Mouse (Mus musculus): ENCODE results near the gene Ndufs8. TPM values are rescaled to one million over a fixed set of nuclear protein-coding genes. Genes with fewer than 3 reads are reported as not detected.
A peak's percentile ranks its signal among the peaks of the same experiment; 100 is the strongest.

Gene Ndufs8
- polyA plus RNA-seq, 1 experiment from 2014 or later: 264 TPM

GRCm38 (mm10) chr19:3928779-3929178 lies 16.2 kb upstream of the Ndufs8 start:
- H3K9ac ChIP-seq: no peak overlapping the region
- peaks cover 28% of the 10 kb centered on the region for H3K4me1 ChIP-seq (replicated peaks)
- H3K4me2 ChIP-seq: no peak overlapping the region
- H3K27me3 ChIP-seq: no peaks in the 10 kb centered on the region
- ATAC-seq (ENCODE audit: low FRiP score): no peak
- WGBS: 71% methylated on average over 4 of the region's 4 CpGs
- H3K4me3 ChIP-seq: no peak overlapping the region
- H3K36me3 ChIP-seq: no peaks in the 10 kb centered on the region
- no peaks in the 10 kb centered on the region for H3K9me3 ChIP-seq
- H3K27ac ChIP-seq: peak overlapping the region; percentile 72

DNA sequence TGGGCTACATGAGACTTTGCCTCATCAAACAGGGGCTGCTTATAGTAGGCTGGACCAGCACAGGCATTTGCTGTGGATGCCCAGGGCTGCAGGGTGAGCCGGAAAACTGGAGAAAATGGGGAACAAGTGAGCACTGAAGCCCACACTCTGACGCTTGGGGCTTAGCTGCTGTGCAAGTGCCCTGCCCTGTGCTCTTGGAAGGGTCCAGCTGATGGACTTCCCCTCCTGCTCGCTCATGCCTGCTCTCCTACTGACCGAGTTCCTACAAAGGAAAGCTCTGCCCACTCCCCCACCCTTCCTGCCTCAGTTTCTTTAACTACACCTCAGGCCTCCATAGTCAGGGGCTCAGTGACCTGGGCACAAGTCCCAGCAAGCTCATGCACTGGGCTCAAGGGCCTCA lies 15.4 kb upstream of the Ndufs8 start:
- Histone ChIP-seq H3K27ac (no peak overlapping the region), H3K4me1 (replicated peaks) (peaks cover 28% of the 10 kb centered on the region), H3K4me3 (no peak overlapping the region), H3K27me3 (no peaks in the 10 kb centered on the region), H3K4me2 (no peak overlapping the region), H3K36me3 (no peaks in the 10 kb centered on the region), H3K9ac (no peak overlapping the region), H3K9me3 (no peaks in the 10 kb centered on the region)
- no peak for ATAC-seq (ENCODE audit: low FRiP score)
- WGBS: 79% methylated on average over 4 of the region's 4 CpGs

DNA sequence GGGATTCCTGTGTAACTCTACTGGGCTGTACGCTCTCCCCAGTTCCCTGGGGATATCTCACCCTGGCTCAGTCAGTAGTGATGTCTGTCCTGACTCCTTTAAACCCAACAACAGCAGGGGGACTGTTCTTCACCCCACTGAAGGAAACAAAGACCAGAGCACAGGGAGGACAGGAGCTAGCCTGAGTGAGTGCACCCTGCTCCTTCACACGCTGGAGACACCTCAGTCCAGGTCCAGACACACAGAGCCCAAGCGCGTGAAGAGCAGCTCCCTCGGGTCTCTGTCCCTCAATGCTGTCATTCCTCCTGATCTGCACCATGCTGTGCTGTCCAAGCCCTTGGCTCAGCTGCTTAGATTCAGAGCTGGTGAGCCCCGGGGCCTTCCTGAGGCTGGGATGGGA lies 14.1 kb upstream of the Ndufs8 start:
- no peak overlapping the region for H3K4me2 ChIP-seq
- H3K4me1 ChIP-seq (replicated peaks): peaks cover 28% of the 10 kb centered on the region
- WGBS: 66% methylated on average over 6 of the region's 6 CpGs
- H3K27ac ChIP-seq: no peak overlapping the region
- H3K4me3 ChIP-seq: no peak overlapping the region
- no peaks in the 10 kb centered on the region for H3K27me3 ChIP-seq
- no peaks in the 10 kb centered on the region for H3K36me3 ChIP-seq
- no peak for ATAC-seq (ENCODE audit: low FRiP score)
- no peaks in the 10 kb centered on the region for H3K9me3 ChIP-seq
- H3K9ac ChIP-seq: no peak overlapping the region

DNA sequence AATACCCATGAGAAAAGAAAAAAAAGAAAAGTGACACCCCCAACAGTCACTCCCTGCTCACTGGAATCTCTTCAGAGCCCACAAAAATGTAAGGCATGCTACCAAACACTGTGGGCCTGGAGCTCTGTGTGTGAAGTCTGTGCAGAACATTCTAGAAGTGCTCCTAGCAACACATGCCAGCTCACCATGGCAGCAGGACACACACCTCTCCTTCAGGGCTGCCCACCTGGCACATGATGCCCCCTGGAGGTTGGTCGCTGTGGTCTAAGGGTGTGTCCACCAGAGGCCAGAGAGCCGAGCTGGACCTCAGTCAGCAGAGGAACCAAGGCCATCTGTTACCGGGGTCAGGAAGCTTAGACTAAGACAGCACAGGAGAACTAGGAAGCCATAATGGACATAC lies 13.7 kb upstream of the Ndufs8 start:
- H3K9ac ChIP-seq: no peak overlapping the region
- H3K27me3 ChIP-seq: no peaks in the 10 kb centered on the region
- H3K4me1 ChIP-seq (replicated peaks): peaks cover 28% of the 10 kb centered on the region
- WGBS: 74% methylated on average over 3 of the region's 3 CpGs
- H3K27ac ChIP-seq: no peak overlapping the region
- no peak overlapping the region for H3K4me2 ChIP-seq
- H3K4me3 ChIP-seq: no peak overlapping the region
- H3K9me3 ChIP-seq: no peaks in the 10 kb centered on the region
- ATAC-seq (ENCODE audit: low FRiP score): no peak
- H3K36me3 ChIP-seq: no peaks in the 10 kb centered on the region

- Histone ChIP-seq H3K36me3 (no peaks in the 10 kb centered on the region), H3K4me3 (no peak overlapping the region), H3K9me3 (no peaks in the 10 kb centered on the region), H3K4me2 (no peak overlapping the region), H3K27ac (no peak overlapping the region), H3K27me3 (no peaks in the 10 kb centered on the region), H3K9ac (no peak overlapping the region), H3K4me1 (replicated peaks) (peaks cover 25% of the 10 kb centered on the region)
- 86% methylated on average over 6 of the region's 6 CpGs for WGBS
- ATAC-seq (ENCODE audit: low FRiP score): no peak
Observed at GRCm38 (mm10) chr19:3925859-3926258, 13.3 kb upstream of the Ndufs8 start.

DNA sequence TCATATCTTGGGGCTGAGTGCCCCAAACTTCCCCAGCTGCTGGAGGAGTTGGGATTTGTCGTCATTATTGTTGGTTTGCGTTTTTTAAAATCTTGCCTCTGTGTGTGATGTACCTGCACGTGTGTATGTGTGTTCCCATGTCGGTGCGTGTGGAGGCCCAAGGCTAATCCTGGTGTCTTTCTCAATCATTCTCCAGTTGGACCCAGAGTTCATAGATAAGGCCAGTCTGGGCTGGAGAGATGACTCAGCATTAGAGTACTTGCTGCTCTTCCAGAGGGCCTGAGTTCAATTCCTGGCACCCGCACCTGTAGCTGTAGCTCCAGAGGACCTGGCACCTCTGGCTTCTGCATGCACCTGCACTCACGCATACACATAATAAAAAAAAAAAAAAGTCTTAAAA lies 12.3 kb upstream of the Ndufs8 start:
- H3K27ac ChIP-seq: no peak overlapping the region
- no peak overlapping the region for H3K9ac ChIP-seq
- no peak for ATAC-seq (ENCODE audit: low FRiP score)
- no peak overlapping the region for H3K4me2 ChIP-seq
- no peak overlapping the region for H3K4me3 ChIP-seq
- no peaks in the 10 kb centered on the region for H3K36me3 ChIP-seq
- H3K27me3 ChIP-seq: no peaks in the 10 kb centered on the region
- H3K4me1 ChIP-seq (replicated peaks): peaks cover 16% of the 10 kb centered on the region
- H3K9me3 ChIP-seq: no peaks in the 10 kb centered on the region
- 92% methylated on average over 7 of the region's 7 CpGs for WGBS

GRCm38 (mm10) chr19:3924190-3924589 lies 11.6 kb upstream of the Ndufs8 start:
- Histone ChIP-seq H3K27ac (0 out of 2 replicates have a peak overlapping the region, but pooled peaks have one; percentile 23), H3K4me1 (replicated peaks) (peaks cover 9% of the 10 kb centered on the region), H3K9ac (no peak overlapping the region), H3K36me3 (no peaks in the 10 kb centered on the region), H3K27me3 (no peaks in the 10 kb centered on the region), H3K9me3 (no peaks in the 10 kb centered on the region), H3K4me2 (no peak overlapping the region), H3K4me3 (no peak overlapping the region)
- 85% methylated on average over 8 of the region's 8 CpGs for WGBS
- ATAC-seq (ENCODE audit: low FRiP score): no peak

DNA sequence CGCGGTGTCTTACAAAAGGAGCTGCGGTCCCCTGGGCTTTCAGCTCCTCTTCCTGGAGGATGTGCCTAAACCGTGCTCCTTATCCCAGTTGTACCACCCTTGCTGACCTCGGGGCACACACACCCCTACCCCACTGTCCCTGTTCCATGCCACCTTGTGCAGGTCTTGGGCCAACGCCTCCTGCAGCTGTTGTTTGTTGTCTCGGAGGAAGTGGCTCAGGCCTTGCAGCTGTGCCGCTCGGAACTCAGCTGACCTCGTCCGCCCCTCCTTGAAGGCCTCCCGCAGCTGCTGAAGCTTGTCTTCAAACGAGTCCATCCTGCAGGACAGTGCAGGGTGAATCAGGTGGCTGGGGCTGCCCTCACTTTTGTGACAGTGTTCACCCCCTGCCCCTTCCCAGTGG lies 11.0 kb upstream of the Ndufs8 start:
- ATAC-seq (ENCODE audit: low FRiP score): no peak
- H3K9ac ChIP-seq: no peak overlapping the region
- H3K27ac ChIP-seq: 0 out of 2 replicates have a peak overlapping the region, but pooled peaks have one; percentile 23
- H3K36me3 ChIP-seq: no peaks in the 10 kb centered on the region
- H3K27me3 ChIP-seq: no peaks in the 10 kb centered on the region
- H3K4me3 ChIP-seq: no peak overlapping the region
- H3K4me1 ChIP-seq (replicated peaks): 0 out of 2 replicates have a peak, but pooled peaks cover 3% of the 10 kb centered on the region
- 53% methylated on average over 13 of the region's 13 CpGs for WGBS
- no peak overlapping the region for H3K4me2 ChIP-seq
- no peaks in the 10 kb centered on the region for H3K9me3 ChIP-seq

- H3K27me3 ChIP-seq: no peaks in the 10 kb centered on the region
- H3K36me3 ChIP-seq: no peaks in the 10 kb centered on the region
- 64% methylated on average over 10 of the region's 10 CpGs for WGBS
- no peak overlapping the region for H3K27ac ChIP-seq
- no peak overlapping the region for H3K9ac ChIP-seq
- no peak overlapping the region for H3K4me2 ChIP-seq
- H3K4me1 ChIP-seq (replicated peaks): 0 out of 2 replicates have a peak, but pooled peaks cover 3% of the 10 kb centered on the region
- ATAC-seq (ENCODE audit: low FRiP score): no peak
- H3K4me3 ChIP-seq: no peak overlapping the region
- H3K9me3 ChIP-seq: no peaks in the 10 kb centered on the region
Observed at GRCm38 (mm10) chr19:3922661-3923371, 10.2 kb upstream of the Ndufs8 start.

GRCm38 (mm10) chr19:3919928-3920327 lies 7.4 kb upstream of the Ndufs8 start:
- H3K4me2 ChIP-seq: no peak overlapping the region
- no peaks in the 10 kb centered on the region for H3K27me3 ChIP-seq
- H3K9ac ChIP-seq: no peak overlapping the region
- no peaks in the 10 kb centered on the region for H3K36me3 ChIP-seq
- ATAC-seq (ENCODE audit: low FRiP score): no peak
- H3K4me3 ChIP-seq: no peak overlapping the region
- no peaks in the 10 kb centered on the region for H3K9me3 ChIP-seq
- H3K4me1 ChIP-seq (replicated peaks): no peaks in the 10 kb centered on the region
- H3K27ac ChIP-seq: no peak overlapping the region

GRCm38 (mm10) chr19:3916727-3917126 lies 4.2 kb upstream of the Ndufs8 start:
- Histone ChIP-seq H3K4me2 (no peak overlapping the region), H3K36me3 (no peaks in the 10 kb centered on the region), H3K27ac (no peak overlapping the region), H3K4me1 (replicated peaks) (peaks cover 18% of the 10 kb centered on the region), H3K4me3 (no peak overlapping the region), H3K9me3 (no peaks in the 10 kb centered on the region), H3K9ac (0 out of 2 replicates have a peak overlapping the region, but pooled peaks have one; percentile 11), H3K27me3 (no peaks in the 10 kb centered on the region)
- no peak for ATAC-seq (ENCODE audit: low FRiP score)
- WGBS: 84% methylated on average over 11 of the region's 11 CpGs

- Histone ChIP-seq H3K4me3 (no peak overlapping the region), H3K36me3 (peaks cover 16% of the 10 kb centered on the region), H3K4me1 (replicated peaks) (peaks cover 28% of the 10 kb centered on the region), H3K9ac (no peak overlapping the region), H3K4me2 (no peak overlapping the region), H3K27me3 (no peaks in the 10 kb centered on the region), H3K27ac (no peak overlapping the region), H3K9me3 (no peaks in the 10 kb centered on the region)
- 97% methylated on average over 5 of the region's 5 CpGs for WGBS
- no peak for ATAC-seq (ENCODE audit: low FRiP score)
Observed at GRCm38 (mm10) chr19:3914535-3914934, 2.0 kb upstream of the Ndufs8 start.

- ATAC-seq (ENCODE audit: low FRiP score): no peak
- Histone ChIP-seq H3K27me3 (no peaks in the 10 kb centered on the region), H3K4me2 (peak overlapping the region; percentile 76), H3K9me3 (no peaks in the 10 kb centered on the region), H3K9ac (peak overlapping the region; percentile 66), H3K4me3 (peak overlapping the region; percentile 55), H3K4me1 (replicated peaks) (peaks cover 28% of the 10 kb centered on the region), H3K36me3 (peaks cover 25% of the 10 kb centered on the region), H3K27ac (0 out of 2 replicates have a peak overlapping the region, but pooled peaks have one; percentile 75)
- 87% methylated on average over 8 of the region's 8 CpGs for WGBS
Observed at GRCm38 (mm10) chr19:3913692-3914091, 1.1 kb upstream of the Ndufs8 start.
